19 mouse cellular contexts compared by ENCODE assay signal in the genomic region with DNA sequence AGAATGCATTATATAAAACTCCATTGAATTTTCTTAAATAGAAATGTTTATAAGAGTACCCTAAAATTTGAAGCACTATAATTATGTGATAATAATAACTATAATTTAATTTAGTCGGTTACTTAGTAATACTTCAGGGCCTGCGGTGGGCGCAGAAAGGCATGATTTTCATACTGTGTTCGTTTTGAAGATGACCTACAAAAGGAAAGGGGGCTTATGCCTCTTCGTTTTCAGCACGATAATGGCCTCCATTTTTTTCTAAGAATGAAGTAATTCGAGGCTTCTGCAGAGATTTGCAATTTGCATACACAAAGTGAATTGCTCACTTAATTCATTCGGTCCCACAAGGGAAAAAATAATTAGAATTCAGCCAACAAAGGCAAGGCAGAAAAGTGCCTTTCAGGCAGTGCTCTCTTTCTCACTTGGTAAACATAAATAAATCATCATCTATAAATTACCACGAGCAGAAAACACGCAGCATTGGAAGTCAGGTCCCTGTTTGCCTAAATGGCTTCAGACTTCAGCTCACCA.
A peak's percentile ranks its signal among the peaks of the same experiment; 100 is the strongest.
DNase-seq lines count a peak whose midpoint lies in the region; ATAC-seq and TF ChIP-seq lines count a peak whose summit lies in the region.
"Had no signal": no experiment of that assay in that cellular context is flagged by ENCODE, and none has a peak within 500 bp of the region (broad histone marks: within the 10 kb centered on the region; RNA-seq: fewer than 3 reads in every experiment).

No protein-coding gene starts in this region.

- no peak for TF ChIP-seq CTCF in kidney, adult 2 months (conservative IDR thresholded peaks at IDR 0.05; ENCODE audit: insufficient read depth, insufficient read length, low read depth, low read length)

- no peak for ATAC-seq in midbrain, embryonic 13.5 days
- peak; percentile 55; the same call in 1 of the 2 replicates for ATAC-seq in forebrain, embryonic 15.5 days (replicated peaks)
- ATAC-seq in midbrain, embryonic 14.5 days (ENCODE audit: low FRiP score, low TSS enrichment): no peak
- no peak; the same call in 1 of the 2 replicates for ATAC-seq in neural tube, embryonic 15.5 days (ENCODE audit: low FRiP score)
- ATAC-seq in erythroid progenitor cell, adult 5-6 weeks (replicated peaks; ENCODE audit: low FRiP score, poor library complexity, severe bottlenecking): no peak
- ATAC-seq: intestine, embryonic 16.5 days had no signal

- TF ChIP-seq POLR2A in kidney, adult 2 months (IDR thresholded peaks at IDR 0.05; ENCODE audit: low read depth, low read length): no peak

- no peak overlapping the region for H3K4me2 ChIP-seq in midbrain, embryonic 13.5 days (replicated peaks)
- no peak overlapping the region for H3K4me2 ChIP-seq in forebrain, embryonic 15.5 days (replicated peaks)
- H3K4me2 ChIP-seq in midbrain, embryonic 14.5 days (ENCODE audit: low read length): no peak overlapping the region
- peak overlapping the region; percentile 13 for H3K4me2 ChIP-seq in neural tube, embryonic 15.5 days
- H3K4me2 ChIP-seq: limb, embryonic 15.5 days; liver, embryonic 15.5 days had no signal

- H3K27me3 ChIP-seq in midbrain, embryonic 13.5 days: no peaks in the 10 kb centered on the region
- no peaks in the 10 kb centered on the region for H3K27me3 ChIP-seq in midbrain, embryonic 10.5 days (ENCODE audit: low read depth, poor library complexity, severe bottlenecking)
- no peaks in the 10 kb centered on the region for H3K27me3 ChIP-seq in forebrain, embryonic 15.5 days
- no peaks in the 10 kb centered on the region for H3K27me3 ChIP-seq in midbrain, embryonic 14.5 days (ENCODE audit: control insufficient read depth, insufficient read depth, low read length)
- H3K27me3 ChIP-seq in neural tube, embryonic 15.5 days (replicated peaks): no peaks in the 10 kb centered on the region
- H3K27me3 ChIP-seq in kidney, adult 2 months (replicated peaks; ENCODE audit: control insufficient read depth, insufficient read depth, low read length): no peaks in the 10 kb centered on the region; the same call in 1 of the 2 replicates
- H3K27me3 ChIP-seq: limb, embryonic 15.5 days; liver, embryonic 15.5 days had no signal

- H3K4me3 ChIP-seq in midbrain, embryonic 13.5 days (replicated peaks): no peak overlapping the region
- no peak overlapping the region for H3K4me3 ChIP-seq in midbrain, embryonic 10.5 days
- H3K4me3 ChIP-seq in forebrain, embryonic 15.5 days: no peak overlapping the region
- no peak overlapping the region for H3K4me3 ChIP-seq in midbrain, embryonic 14.5 days (replicated peaks; ENCODE audit: low read depth, low read length)
- no peak overlapping the region for H3K4me3 ChIP-seq in neural tube, embryonic 15.5 days (replicated peaks)
- no peak overlapping the region for H3K4me3 ChIP-seq in kidney, adult 2 months (ENCODE audit: insufficient read depth, low read depth, low read length)
- H3K4me3 ChIP-seq: limb, embryonic 15.5 days; liver, embryonic 15.5 days had no signal

- H3K9me3 ChIP-seq in midbrain, embryonic 13.5 days: no peaks in the 10 kb centered on the region
- H3K9me3 ChIP-seq in midbrain, embryonic 10.5 days (replicated peaks): no peaks in the 10 kb centered on the region
- H3K9me3 ChIP-seq in forebrain, embryonic 15.5 days: no peaks in the 10 kb centered on the region
- no peaks in the 10 kb centered on the region for H3K9me3 ChIP-seq in midbrain, embryonic 14.5 days (ENCODE audit: control insufficient read depth, low read length)
- no peaks in the 10 kb centered on the region for H3K9me3 ChIP-seq in neural tube, embryonic 15.5 days (replicated peaks)
- H3K9me3 ChIP-seq: limb, embryonic 15.5 days had no signal

- peaks cover 22% of the 10 kb centered on the region for H3K4me1 ChIP-seq in midbrain, embryonic 13.5 days (replicated peaks)
- H3K4me1 ChIP-seq in midbrain, embryonic 10.5 days: peaks cover 21% of the 10 kb centered on the region
- H3K4me1 ChIP-seq in forebrain, embryonic 15.5 days: peaks cover 36% of the 10 kb centered on the region
- peaks cover 8% of the 10 kb centered on the region; the same call in 1 of the 2 replicates for H3K4me1 ChIP-seq in midbrain, embryonic 14.5 days (ENCODE audit: control insufficient read depth, insufficient read depth, low read length)
- H3K4me1 ChIP-seq in neural tube, embryonic 15.5 days: peaks cover 22% of the 10 kb centered on the region
- H3K4me1 ChIP-seq in kidney, adult 2 months (ENCODE audit: control insufficient read depth, insufficient read depth, low read length): no peaks in the 10 kb centered on the region
- H3K4me1 ChIP-seq: limb, embryonic 15.5 days; liver, embryonic 15.5 days had no signal

- H3K27ac ChIP-seq in midbrain, embryonic 13.5 days: peak overlapping the region; percentile 58
- H3K27ac ChIP-seq in midbrain, embryonic 10.5 days (replicated peaks): no peak overlapping the region; the same call in 1 of the 2 replicates
- H3K27ac ChIP-seq in forebrain, embryonic 15.5 days (replicated peaks): peak overlapping the region; percentile 65
- H3K27ac ChIP-seq in midbrain, embryonic 14.5 days (replicated peaks; ENCODE audit: low read depth, low read length): peak overlapping the region; percentile 21
- H3K27ac ChIP-seq in neural tube, embryonic 15.5 days (replicated peaks): peak overlapping the region; percentile 80
- H3K27ac ChIP-seq in kidney, adult 2 months (ENCODE audit: insufficient read depth, low read depth, low read length): no peak overlapping the region
- H3K27ac ChIP-seq: limb, embryonic 15.5 days; liver, embryonic 15.5 days; stomach, postnatal 0 days had no signal

- H3K9ac ChIP-seq in midbrain, embryonic 13.5 days (replicated peaks): no peak overlapping the region
- H3K9ac ChIP-seq in forebrain, embryonic 15.5 days (replicated peaks): no peak overlapping the region
- no peak overlapping the region for H3K9ac ChIP-seq in midbrain, embryonic 14.5 days (replicated peaks; ENCODE audit: low read length)
- H3K9ac ChIP-seq in neural tube, embryonic 15.5 days (replicated peaks): no peak overlapping the region
- H3K9ac ChIP-seq: limb, embryonic 15.5 days; liver, embryonic 15.5 days had no signal

- 35% methylated on average over 10 of the region's 10 CpGs for WGBS in midbrain, embryonic 13.5 days
- 71% methylated on average over 10 of the region's 10 CpGs for WGBS in midbrain, embryonic 10.5 days
- 9% methylated on average over 10 of the region's 10 CpGs for WGBS in forebrain, embryonic 15.5 days
- 36% methylated on average over 10 of the region's 10 CpGs for WGBS in midbrain, embryonic 14.5 days
- 17% methylated on average over 10 of the region's 10 CpGs for WGBS in neural tube, embryonic 15.5 days
- WGBS in kidney, adult 2 months: 54% methylated on average over 10 of the region's 10 CpGs

- no peaks in the 10 kb centered on the region for H3K36me3 ChIP-seq in midbrain, embryonic 13.5 days
- no peaks in the 10 kb centered on the region for H3K36me3 ChIP-seq in midbrain, embryonic 10.5 days
- H3K36me3 ChIP-seq in forebrain, embryonic 15.5 days: no peaks in the 10 kb centered on the region
- no peaks in the 10 kb centered on the region for H3K36me3 ChIP-seq in midbrain, embryonic 14.5 days (ENCODE audit: control insufficient read depth, insufficient read depth, low read length)
- no peaks in the 10 kb centered on the region for H3K36me3 ChIP-seq in neural tube, embryonic 15.5 days
- H3K36me3 ChIP-seq in kidney, adult 2 months (ENCODE audit: control insufficient read depth, insufficient read depth, low read length): no peaks in the 10 kb centered on the region
- H3K36me3 ChIP-seq: limb, embryonic 15.5 days; liver, embryonic 15.5 days had no signal

- no peak for DNase-seq in midbrain, embryonic 10.5 days (ENCODE audit: low spot score)
- peak; percentile 67 for DNase-seq in midbrain, embryonic 14.5 days
- DNase-seq in gastrocnemius, postnatal 10 days: no peak
- no peak for DNase-seq in kidney, adult 2 months
- DNase-seq: adrenal gland, postnatal 36 days; B cell, adult 2 months; cerebellum, adult 18-20 months; cerebellum, postnatal 36 days; heart, postnatal 36 days; right cerebral cortex, adult 18-20 months; thymus, postnatal 14 days had no signal

Comparison
In these comparisons a context has a peak if more than half of its experiments do, and no peak if none do; other contexts are left out.
1. H3K27ac ChIP-seq: peak in midbrain, embryonic 13.5 days (single experiment), forebrain, embryonic 15.5 days (single experiment), midbrain, embryonic 14.5 days (single experiment) and neural tube, embryonic 15.5 days (single experiment); none in midbrain, embryonic 10.5 days (single experiment) and kidney, adult 2 months (single experiment).